Mouse (Mus musculus) lung, embryonic 15.5 days (tissue): ENCODE results near the gene Gja5. TPM values are rescaled to one million over a fixed set of nuclear protein-coding genes. Genes with fewer than 3 reads are reported as not detected.
A peak's percentile ranks its signal among the peaks of the same experiment; 100 is the strongest.

Experiments
- ATAC-seq: fragments of 200-750 bp; cut with Nextera tagmentation; 2 replicates; pipeline ENCODE4 v1.8.0; 2017; ENCODE audit warnings: moderate number of reproducible peaks, borderline replicate concordance; ENCODE audit not compliant: low FRiP score, low TSS enrichment; ENCODE audit errors: extremely low read depth
- H3K27ac ChIP-seq: fragments of 300-500 bp; sonication (generic); 2 replicates; pipeline ENCODE4 v1.5.1; 2015; ENCODE audit warnings: moderate library complexity, mild to moderate bottlenecking, inconsistent platforms
- H3K27me3 ChIP-seq: fragments of 300-500 bp; sonication (generic); 2 replicates; pipeline ENCODE4 v1.6.1; 2015; ENCODE audit warnings: inconsistent platforms
- H3K36me3 ChIP-seq: fragments of 300-500 bp; sonication (generic); 2 replicates; pipeline ENCODE4 v1.6.1; 2015; ENCODE audit warnings: inconsistent platforms
- H3K4me1 ChIP-seq: fragments of 300-500 bp; sonication (generic); 2 replicates; pipeline ENCODE4 v1.6.1; 2015; ENCODE audit warnings: inconsistent platforms
- H3K4me2 ChIP-seq: fragments of 300-500 bp; sonication (generic); 2 replicates; pipeline ENCODE4 v1.6.1; 2015; ENCODE audit warnings: inconsistent platforms, mild to moderate bottlenecking, moderate library complexity
- H3K4me3 ChIP-seq: fragments of 300-500 bp; sonication (generic); 2 replicates; pipeline ENCODE4 v1.5.1; 2015; ENCODE audit warnings: mild to moderate bottlenecking, inconsistent platforms
- H3K9ac ChIP-seq: fragments of 300-500 bp; sonication (generic); 2 replicates; pipeline ENCODE4 v1.6.1; 2015; ENCODE audit warnings: inconsistent platforms
- H3K9me3 ChIP-seq: fragments of 300-500 bp; sonication (generic); 2 replicates; pipeline ENCODE4 v1.6.1; 2016; ENCODE audit warnings: inconsistent platforms
- WGBS: fragments of 180-500 bp; shearing (Covaris S2); methylation state at CpG from one replicate; pipeline ENCODE4 v1.1.7; 2015; 5-methylcytosine and 5-hydroxymethylcytosine counted together
- polyA plus RNA-seq: library from polyadenylated mRNA; unstranded; fragments of >200 nt; fragmentation: Nextera tagmentation; extraction: Ambion mirVana; gene quantifications from 2 replicates; pipeline ENCODE4 v1.2.1, GENCODE M21; 2015

Gja5 gene
- polyA plus RNA-seq, 1 experiment from 2014 or later = 25.6 TPM

- H3K9ac ChIP-seq = no peak overlapping the region
- H3K36me3 ChIP-seq = peaks cover 22% of the 10 kb centered on the region; the same call in 1 of the 2 replicates
- H3K4me2 ChIP-seq = no peak overlapping the region
- H3K27me3 ChIP-seq = no peaks in the 10 kb centered on the region
- no peaks in the 10 kb centered on the region for H3K9me3 ChIP-seq
- 69% methylated on average over 6 of the region's 6 CpGs for WGBS
- H3K4me1 ChIP-seq = no peaks in the 10 kb centered on the region
- no peak overlapping the region for H3K4me3 ChIP-seq
- ATAC-seq = no peak
- H3K27ac ChIP-seq = no peak overlapping the region
These were observed 22.9 kb upstream of the Gja5 start for GRCm38 (mm10) chr3:96881557-96881956.

GRCm38 (mm10) chr3:96882061-96882849 lies 22.2 kb upstream of the Gja5 start:
- WGBS = 90% methylated on average over 14 of the region's 14 CpGs
- H3K4me2 ChIP-seq = no peak overlapping the region
- no peak overlapping the region for H3K27ac ChIP-seq
- no peaks in the 10 kb centered on the region for H3K9me3 ChIP-seq
- no peak overlapping the region for H3K4me3 ChIP-seq
- peaks cover 28% of the 10 kb centered on the region; the same call in 1 of the 2 replicates for H3K36me3 ChIP-seq
- no peak overlapping the region for H3K9ac ChIP-seq
- no peak for ATAC-seq
- no peaks in the 10 kb centered on the region for H3K4me1 ChIP-seq
- H3K27me3 ChIP-seq = no peaks in the 10 kb centered on the region

- 92% methylated on average over 7 of the region's 7 CpGs for WGBS
- no peaks in the 10 kb centered on the region for H3K4me1 ChIP-seq
- H3K4me3 ChIP-seq = no peak overlapping the region
- no peak overlapping the region for H3K27ac ChIP-seq
- no peak for ATAC-seq
- H3K27me3 ChIP-seq = no peaks in the 10 kb centered on the region
- H3K36me3 ChIP-seq = peaks cover 33% of the 10 kb centered on the region
- no peak overlapping the region for H3K4me2 ChIP-seq
- no peaks in the 10 kb centered on the region for H3K9me3 ChIP-seq
- no peak overlapping the region for H3K9ac ChIP-seq
These were observed 20.8 kb upstream of the Gja5 start for GRCm38 (mm10) chr3:96883690-96884089.

GRCm38 (mm10) chr3:96902336-96902999 lies 2.0 kb upstream of the Gja5 start:
- no peak for ATAC-seq
- Histone ChIP-seq H3K36me3 (peaks cover 3% of the 10 kb centered on the region; the same call in 1 of the 2 replicates), H3K27ac (no peak overlapping the region), H3K27me3 (peaks cover 8% of the 10 kb centered on the region; the same call in 1 of the 2 replicates), H3K9ac (no peak overlapping the region), H3K4me3 (no peak overlapping the region), H3K4me2 (no peak overlapping the region), H3K4me1 (peaks cover 5% of the 10 kb centered on the region), H3K9me3 (no peaks in the 10 kb centered on the region)
- WGBS = 88% methylated on average over 4 of the region's 4 CpGs

GRCm38 (mm10) chr3:96904851-96905541 lies 503 bp downstream of the Gja5 start, which contains the start of gene Gpr89:
Gpr89 (minus strand) TSS chr3:96905346.
- Histone ChIP-seq H3K4me2 (peak within 1 kb of the TSS; percentile 67), H3K9ac (peak within 1 kb of the TSS; percentile 59), H3K4me1 (peaks cover 5% of the 10 kb centered on the region), H3K27ac (no peak within 1 kb of the TSS), H3K27me3 (peaks cover 8% of the 10 kb centered on the region; the same call in 1 of the 2 replicates), H3K4me3 (peak within 1 kb of the TSS; percentile 60), H3K9me3 (no peaks in the 10 kb centered on the region), H3K36me3 (no peaks in the 10 kb centered on the region)
- under 1% methylated on average over 40 of the region's 40 CpGs for WGBS
- ATAC-seq = peak; percentile 94

GRCm38 (mm10) chr3:96905592-96905991 lies 1.1 kb downstream of the Gja5 start:
- no peak overlapping the region for H3K27ac ChIP-seq
- no peak for ATAC-seq
- peak overlapping the region; percentile 67 for H3K4me2 ChIP-seq
- H3K4me1 ChIP-seq = peaks cover 5% of the 10 kb centered on the region
- H3K9ac ChIP-seq = peak overlapping the region; percentile 59; the same call in 1 of the 2 replicates
- H3K27me3 ChIP-seq = peaks cover 8% of the 10 kb centered on the region; the same call in 1 of the 2 replicates
- H3K4me3 ChIP-seq = peak overlapping the region; percentile 60
- WGBS = 41% methylated on average over 9 of the region's 9 CpGs
- no peaks in the 10 kb centered on the region for H3K36me3 ChIP-seq
- no peaks in the 10 kb centered on the region for H3K9me3 ChIP-seq

GRCm38 (mm10) chr3:96920991-96921390 lies 16.5 kb downstream of the Gja5 start:
- Histone ChIP-seq H3K4me3 (no peak overlapping the region), H3K4me1 (no peaks in the 10 kb centered on the region), H3K4me2 (no peak overlapping the region), H3K27ac (no peak overlapping the region), H3K9me3 (no peaks in the 10 kb centered on the region), H3K27me3 (no peaks in the 10 kb centered on the region), H3K9ac (no peak overlapping the region), H3K36me3 (no peaks in the 10 kb centered on the region)
- 68% methylated on average over 7 of the region's 7 CpGs for WGBS
- no peak for ATAC-seq

- 76% methylated on average over 4 of the region's 4 CpGs for WGBS
- no peak overlapping the region for H3K4me3 ChIP-seq
- ATAC-seq = no peak
These were observed 20.1 kb downstream of the Gja5 start for GRCm38 (mm10) chr3:96924631-96925030.

GRCm38 (mm10) chr3:96925920-96926319 lies 21.4 kb downstream of the Gja5 start, which contains the start of gene Gja8:
Gja8 (minus strand) TSS chr3:96926020.
- no peak within 1 kb of the TSS for H3K9ac ChIP-seq
- no peaks in the 10 kb centered on the region for H3K4me1 ChIP-seq
- 59% methylated on average over 6 of the region's 6 CpGs for WGBS
- H3K27me3 ChIP-seq = no peaks in the 10 kb centered on the region
- H3K36me3 ChIP-seq = no peaks in the 10 kb centered on the region
- H3K9me3 ChIP-seq = no peaks in the 10 kb centered on the region
- ATAC-seq = no peak
- no peak within 1 kb of the TSS for H3K4me2 ChIP-seq
- no peak within 1 kb of the TSS for H3K27ac ChIP-seq
- no peak within 1 kb of the TSS for H3K4me3 ChIP-seq

More at GRCm38 (mm10) chr3:96924631-96925030, 20.1 kb downstream of the Gja5 start:
- H3K4me1 ChIP-seq = no peaks in the 10 kb centered on the region
- H3K27ac ChIP-seq = no peak overlapping the region
- H3K36me3 ChIP-seq = no peaks in the 10 kb centered on the region
- H3K27me3 ChIP-seq = no peaks in the 10 kb centered on the region
- H3K9ac ChIP-seq = no peak overlapping the region
- no peak overlapping the region for H3K4me2 ChIP-seq
- H3K9me3 ChIP-seq = no peaks in the 10 kb centered on the region

GRCm38 (mm10) chr3:96931261-96931681 lies 26.8 kb downstream of the Gja5 start:
- Histone ChIP-seq H3K27me3 (peaks cover 10% of the 10 kb centered on the region), H3K9me3 (no peaks in the 10 kb centered on the region), H3K4me1 (no peaks in the 10 kb centered on the region), H3K36me3 (no peaks in the 10 kb centered on the region), H3K4me3 (no peak overlapping the region), H3K9ac (no peak overlapping the region), H3K27ac (no peak overlapping the region), H3K4me2 (no peak overlapping the region)
- 42% methylated on average over 5 of the region's 5 CpGs for WGBS
- no peak for ATAC-seq

GRCm38 (mm10) chr3:96936241-96936640 lies 31.7 kb downstream of the Gja5 start:
- Histone ChIP-seq H3K4me3 (no peak overlapping the region), H3K36me3 (no peaks in the 10 kb centered on the region), H3K27ac (no peak overlapping the region), H3K9ac (no peak overlapping the region), H3K4me2 (no peak overlapping the region), H3K27me3 (peaks cover 19% of the 10 kb centered on the region), H3K9me3 (no peaks in the 10 kb centered on the region), H3K4me1 (0 out of 2 replicates have a peak, but pooled peaks cover 2% of the 10 kb centered on the region)
- 6% methylated on average over 6 of the region's 6 CpGs for WGBS
- no peak for ATAC-seq
